Mouse (Mus musculus) right cerebral cortex, postnatal 14 days (tissue): ENCODE results near the gene Maip1.

Source experiments
- DNase-seq: peaks from one replicate; pipeline ENCODE4 v3.0.0; 2022

Maip1 gene

DNA sequence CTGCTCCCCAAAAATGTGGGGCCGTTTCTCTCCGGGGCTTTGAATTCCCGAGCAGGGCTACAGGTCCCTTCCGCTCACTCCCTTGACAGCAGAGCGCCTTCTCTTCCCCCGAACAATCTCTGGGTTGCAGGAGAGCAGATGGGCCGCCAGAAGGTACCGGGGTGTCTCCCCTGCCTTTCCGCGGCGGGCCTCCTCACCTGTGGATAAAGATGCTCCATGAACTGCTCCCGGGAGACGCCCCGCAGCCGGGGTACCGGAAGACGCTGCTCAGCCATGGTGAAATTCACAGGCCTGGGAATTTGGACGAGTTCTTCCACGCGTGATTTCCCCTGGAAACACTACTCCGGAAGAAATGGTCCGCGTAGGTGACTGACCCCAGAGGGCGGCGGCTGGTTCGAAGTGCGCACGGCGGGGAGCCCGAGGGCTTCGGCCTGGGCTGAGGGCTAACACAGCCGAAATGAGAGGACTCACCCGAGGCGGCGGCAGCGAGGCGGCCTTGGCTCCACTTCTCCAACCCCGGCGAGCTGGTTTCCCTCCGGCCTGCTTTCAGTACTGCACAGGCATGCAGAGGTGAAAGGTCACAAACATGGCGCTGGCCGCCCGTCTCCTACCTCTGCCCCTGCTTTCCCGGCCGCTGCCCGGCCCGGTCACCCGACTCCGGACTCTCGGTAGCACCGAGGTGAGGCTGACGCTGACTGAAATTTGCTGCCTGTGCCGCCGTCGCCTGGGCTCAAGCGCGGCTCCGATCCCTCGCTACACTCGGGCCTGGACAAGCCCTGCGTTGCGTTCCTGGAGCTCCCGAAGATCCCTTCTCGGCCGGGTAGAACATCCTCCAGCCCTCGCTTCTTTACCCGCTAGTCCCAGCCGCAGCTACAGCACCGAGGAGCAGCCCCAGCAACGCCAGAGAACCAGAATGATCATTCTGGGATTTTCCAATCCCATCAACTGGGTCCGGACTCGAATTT, at the start of gene Maip1, which contains the start of gene Tyw5:
TSS of gene Maip1 (plus strand) at position 142 of the 965 bp plus-strand sequence.
TSS of gene Tyw5 (minus strand) at position 915 of the 965 bp plus-strand sequence.
- peak; percentile 78 for DNase-seq

DNA sequence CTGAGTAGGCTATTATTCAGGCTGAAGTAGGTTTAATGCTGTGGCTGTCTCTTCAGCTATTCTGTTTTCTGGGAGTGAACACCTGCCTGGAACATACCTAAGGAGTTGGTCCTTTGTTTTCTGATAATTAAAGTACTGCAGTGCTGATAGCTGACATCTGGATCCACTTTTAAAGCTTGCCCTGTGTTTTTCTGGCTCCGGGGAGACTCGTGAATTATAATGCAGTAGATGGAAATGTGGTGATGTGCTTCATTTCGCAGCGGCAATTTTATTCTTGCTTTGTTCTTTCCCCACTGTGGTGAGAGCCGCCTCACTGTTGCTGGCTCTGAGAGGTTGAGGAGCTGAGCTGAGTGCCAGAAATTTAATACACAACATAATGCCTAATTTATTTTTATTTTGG, 47.6 kb upstream of the Maip1 start:
- no peak for DNase-seq

DNA sequence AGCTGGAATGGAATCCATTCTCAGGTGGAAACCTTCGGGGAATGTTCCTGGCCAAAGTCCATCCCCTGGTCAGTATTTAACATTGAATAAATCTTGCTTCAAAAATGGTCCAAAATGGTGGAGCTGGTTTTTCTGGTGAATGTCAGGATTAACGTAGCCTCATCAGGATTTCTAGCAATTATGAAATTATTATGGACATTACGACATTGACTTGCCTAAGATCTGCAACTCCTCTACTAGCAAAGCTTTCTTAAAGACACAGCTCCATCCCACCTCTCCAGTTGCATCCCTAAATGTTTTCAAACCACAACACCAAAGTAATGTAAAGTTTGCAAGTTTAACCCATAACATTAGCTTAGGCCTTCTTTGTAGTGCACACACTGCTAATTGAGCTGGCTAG, 38.7 kb upstream of the Maip1 start:
- DNase-seq = no peak

GRCm38 (mm10) chr1:57369111-57369510, 37.0 kb upstream of the Maip1 start:
- no peak for DNase-seq

- DNase-seq = no peak
These were observed 35.7 kb upstream of the Maip1 start for GRCm38 (mm10) chr1:57370451-57370850.

DNA sequence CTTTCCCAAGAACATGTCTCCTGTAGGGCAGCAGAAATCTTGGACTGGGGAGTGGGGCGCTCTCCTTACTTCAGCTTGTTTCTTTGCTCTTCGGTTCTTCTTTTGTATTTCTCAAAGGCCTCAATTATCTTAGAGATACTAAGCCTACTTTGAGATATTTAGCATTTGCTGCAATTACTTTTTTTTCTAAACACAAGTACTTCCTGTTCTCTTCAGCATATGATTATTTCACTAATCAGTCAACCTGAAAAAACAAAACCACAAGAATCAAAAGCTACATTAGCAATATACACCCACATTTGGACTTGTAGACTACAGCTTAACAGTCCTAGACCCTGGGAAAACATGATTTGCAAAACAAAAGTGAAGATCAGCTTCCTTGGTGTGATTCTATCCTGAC, 30.9 kb upstream of the Maip1 start:
- no peak for DNase-seq

DNA sequence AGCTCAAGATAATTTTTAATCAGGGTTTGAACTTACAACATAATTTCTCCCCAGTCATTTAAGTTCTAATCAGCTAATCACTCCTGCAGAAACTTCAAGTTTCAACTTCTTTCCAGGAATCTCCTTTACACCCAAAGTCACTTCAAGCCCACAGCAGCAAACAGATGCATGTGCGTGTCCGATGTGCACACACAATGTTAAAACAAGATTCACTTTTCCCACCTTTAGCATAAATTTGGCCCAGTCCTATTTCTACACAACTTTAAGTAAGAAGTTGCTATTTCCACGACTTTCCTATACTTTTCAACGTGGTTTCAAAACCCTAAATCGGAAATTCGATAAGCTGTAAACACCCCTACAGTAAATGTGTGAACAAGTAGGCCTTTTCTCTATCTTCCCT, 29.3 kb upstream of the Maip1 start:
- DNase-seq = no peak

GRCm38 (mm10) chr1:57377376-57378341, 28.5 kb upstream of the Maip1 start, which contains the start of gene 1700066M21Rik:
Gene 1700066M21Rik (plus strand): TSS chr1:57377620.
- peak; percentile 97 for DNase-seq

DNA sequence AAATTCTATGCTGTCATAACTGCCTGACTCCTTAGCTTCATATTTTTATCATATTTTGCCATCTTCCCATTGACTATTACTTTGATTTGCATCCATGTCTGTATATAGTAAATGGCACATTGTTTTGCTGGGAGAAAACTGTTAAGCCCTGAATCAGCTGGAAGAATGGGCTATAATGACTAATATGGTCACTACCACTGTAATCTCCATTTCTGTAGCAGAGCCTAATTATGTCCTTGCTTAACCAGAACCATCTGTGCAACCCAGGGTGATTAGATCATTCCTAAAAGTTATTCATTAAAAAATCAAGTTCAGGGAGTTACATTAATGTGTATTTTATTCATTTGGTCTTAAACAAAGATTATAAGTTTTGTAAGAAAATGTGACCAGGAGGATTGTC, 19.6 kb upstream of the Maip1 start:
- DNase-seq = no peak

DNA sequence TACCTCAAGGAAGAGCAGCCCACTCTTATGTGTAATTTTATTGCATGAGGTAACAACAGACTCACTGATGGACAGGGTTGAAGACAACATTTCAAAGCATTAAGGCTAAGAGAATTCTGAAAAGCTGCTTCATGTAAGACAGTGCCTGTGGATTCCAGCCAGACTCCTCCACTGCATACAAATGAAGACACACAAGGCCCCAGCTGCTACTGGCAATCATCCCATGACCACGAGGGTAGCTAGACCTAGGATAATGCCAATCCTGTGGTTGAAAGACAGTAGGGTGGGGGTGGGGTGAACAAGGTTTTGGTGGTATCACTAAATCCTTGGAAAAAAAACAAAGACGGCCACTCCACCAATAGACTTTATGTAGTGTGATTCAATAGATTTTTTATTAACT, 18.3 kb upstream of the Maip1 start:
- peak; percentile 56 for DNase-seq

DNA sequence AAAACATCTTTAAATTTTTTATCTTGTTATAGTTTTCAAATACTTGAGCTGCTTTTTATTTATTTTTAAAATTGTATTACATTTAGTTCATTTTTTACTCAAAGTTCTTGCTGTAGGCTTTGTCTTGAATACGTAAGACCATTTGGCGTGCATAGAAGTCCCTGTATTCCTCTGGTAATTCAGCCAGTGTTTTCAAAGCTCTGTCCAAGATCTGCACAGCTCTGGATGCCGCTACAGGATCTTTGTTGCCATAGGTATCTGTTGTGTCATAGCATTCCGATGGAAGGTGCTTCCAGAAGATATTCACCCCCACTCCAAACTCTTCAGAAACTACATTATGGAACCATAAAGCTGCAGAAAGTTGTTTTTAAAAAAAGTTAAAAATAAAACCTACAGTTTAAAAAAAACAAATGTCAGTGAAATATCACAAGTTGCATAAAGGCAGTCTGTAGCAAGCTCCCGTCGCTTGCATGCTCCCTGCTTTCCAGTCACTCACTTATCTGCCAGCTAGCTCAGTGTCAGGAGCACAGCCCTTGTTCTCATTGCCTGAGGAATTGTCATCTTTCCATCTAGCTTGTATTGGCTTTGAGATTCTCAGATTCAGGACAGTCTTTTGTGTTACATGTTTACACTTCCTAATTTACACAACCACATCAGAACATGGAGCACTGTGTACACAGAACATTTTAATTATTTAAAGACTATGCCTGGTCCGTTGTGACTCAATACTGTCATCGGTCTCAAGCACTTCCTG, 17.5 kb upstream of the Maip1 start:
- no peak for DNase-seq

- no peak for DNase-seq
These were observed 14.9 kb upstream of the Maip1 start for GRCm38 (mm10) chr1:57390993-57391790.

GRCm38 (mm10) chr1:57392417-57392816, 13.7 kb upstream of the Maip1 start:
- DNase-seq = no peak

DNA sequence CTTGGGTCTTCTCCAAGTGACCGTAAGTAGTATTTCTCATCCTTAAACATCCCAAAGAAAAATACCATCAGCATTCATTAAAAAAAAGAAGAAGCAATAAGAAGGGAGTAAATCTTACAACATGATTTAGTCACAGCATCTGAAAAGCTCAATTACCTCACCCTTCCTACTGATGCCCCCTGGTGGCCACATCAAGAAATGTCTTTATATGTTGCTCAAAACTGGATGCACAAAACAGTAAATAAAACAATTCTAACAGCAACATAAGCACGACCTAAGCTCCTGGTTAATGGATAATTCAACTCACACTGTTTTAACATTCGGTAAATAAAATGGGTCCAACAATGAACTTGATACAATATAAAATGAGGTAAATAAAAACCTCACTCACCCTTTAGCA, 12.1 kb upstream of the Maip1 start:
- peak; percentile 65 for DNase-seq

GRCm38 (mm10) chr1:57400321-57400720, 5.8 kb upstream of the Maip1 start:
- no peak for DNase-seq

DNA sequence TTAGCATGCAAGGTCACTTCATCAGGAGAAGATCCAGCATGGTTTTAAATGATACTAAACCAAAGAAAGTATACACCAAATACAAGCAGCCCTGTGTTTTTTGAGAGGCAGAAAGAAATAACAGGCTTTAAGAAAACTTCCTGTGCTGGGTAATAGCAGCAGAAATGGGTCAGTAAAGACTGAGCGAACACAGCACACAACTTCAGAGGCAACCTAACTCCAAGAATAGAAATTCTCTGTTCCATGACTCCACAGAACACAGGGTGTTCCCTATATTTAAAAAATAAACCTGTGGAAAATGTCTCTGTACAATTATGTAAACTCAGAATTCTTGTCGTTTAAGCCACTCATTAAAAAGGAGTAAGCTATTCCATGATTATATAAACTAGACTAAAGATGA, 5.3 kb upstream of the Maip1 start:
- DNase-seq = no peak

GRCm38 (mm10) chr1:57402116-57402515, 4.0 kb upstream of the Maip1 start:
- DNase-seq = no peak

GRCm38 (mm10) chr1:57408994-57409393, 2.9 kb downstream of the Maip1 start:
- DNase-seq = no peak

DNA sequence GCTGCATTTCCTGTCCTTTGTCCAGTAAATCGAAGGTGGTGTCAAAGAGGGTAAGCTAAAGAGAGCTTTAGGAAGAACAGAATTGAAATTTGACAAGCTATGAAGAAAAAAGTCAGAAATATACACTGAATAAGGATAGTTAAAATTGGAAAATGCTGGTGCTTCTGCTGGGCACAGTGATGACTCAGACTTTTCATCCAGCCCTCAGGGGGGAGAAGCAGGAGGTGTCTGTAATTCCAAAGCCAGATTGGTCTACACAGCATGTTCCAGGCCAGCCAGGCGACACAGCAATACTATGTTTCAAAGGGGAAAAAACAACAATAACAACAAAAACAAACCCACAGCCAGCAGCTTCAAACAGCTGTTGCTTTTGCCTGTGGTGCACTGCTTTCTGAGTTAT, 7.3 kb downstream of the Maip1 start:
- DNase-seq = no peak

- DNase-seq = no peak
These were observed 17.6 kb downstream of the Maip1 start for GRCm38 (mm10) chr1:57423696-57424095.
